Mouse (Mus musculus) frontal cortex, adult (tissue): ENCODE measurements at regions not wholly inside any gene's neighbourhood (a gene's known extent, or its start where the extent isn't known, plus 50 kb on each side); places are given as distances from the start of the nearest gene placed in this dataset.

ENCODE experiments used
- ATAC-seq: cut with Nextera tagmentation; 2 replicates; pipeline ENCODE4 v1.9.2; 2017; ENCODE audit warnings: mild to moderate bottlenecking, moderate library complexity, mixed read lengths; ENCODE audit not compliant: low TSS enrichment

DNA sequence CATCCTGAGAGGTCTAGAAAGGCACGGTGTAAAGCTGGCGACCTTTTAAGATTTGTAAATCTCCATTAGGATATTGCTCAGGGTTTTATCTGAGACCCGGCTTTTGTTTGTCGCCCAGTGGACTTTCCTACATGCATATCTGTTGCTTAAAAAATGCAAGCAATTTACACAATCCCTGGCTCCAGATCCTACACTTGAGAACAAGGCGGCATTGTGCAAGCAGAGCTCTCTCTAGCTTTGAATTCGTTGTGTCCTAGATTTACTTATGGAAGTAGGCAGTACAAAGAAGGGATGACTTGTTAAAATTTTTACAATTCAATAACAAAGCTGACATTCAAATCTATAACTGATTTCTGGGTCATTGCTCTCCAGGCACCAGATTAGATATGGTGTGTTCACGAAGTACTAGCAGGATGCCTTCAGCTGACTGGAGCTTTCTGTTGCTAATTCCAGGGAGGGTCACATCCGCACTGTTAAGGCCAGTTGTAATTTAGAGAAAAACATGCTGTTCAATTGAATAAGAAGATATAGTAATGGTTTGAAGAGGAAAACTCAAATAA, 62.2 kb upstream of the Teddm2 start:
- ATAC-seq, result peak; percentile 91

DNA sequence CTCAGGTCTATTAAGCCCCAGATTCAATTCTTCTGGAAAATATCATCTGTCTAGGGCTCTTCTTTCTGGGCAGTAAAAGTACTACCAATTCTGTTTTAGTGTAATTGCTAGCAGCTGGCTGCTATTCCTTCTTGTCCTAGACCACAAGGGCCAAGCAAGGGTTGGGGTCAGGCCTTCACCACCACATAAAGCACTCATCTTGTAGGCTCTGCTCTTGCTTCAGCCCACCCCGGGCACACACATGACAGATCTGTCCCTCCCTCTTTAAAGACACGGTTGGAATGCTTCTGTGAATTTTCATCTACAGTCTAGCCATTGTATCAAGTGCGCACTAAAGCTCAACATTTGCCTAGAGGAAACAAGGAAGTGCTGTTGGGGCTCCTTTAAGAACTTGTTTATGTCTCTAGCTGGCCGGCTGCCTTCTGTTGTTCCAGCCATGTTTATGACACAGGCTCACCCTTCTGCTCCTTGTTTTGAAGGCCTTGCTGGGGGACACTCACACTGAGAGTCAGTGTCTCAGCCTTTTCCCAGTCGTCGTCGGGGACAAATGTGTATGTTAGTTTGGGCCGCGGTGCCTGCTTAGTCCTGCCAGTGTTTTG, 63.8 kb upstream of the Teddm2 start:
- ATAC-seq, result no peak

DNA sequence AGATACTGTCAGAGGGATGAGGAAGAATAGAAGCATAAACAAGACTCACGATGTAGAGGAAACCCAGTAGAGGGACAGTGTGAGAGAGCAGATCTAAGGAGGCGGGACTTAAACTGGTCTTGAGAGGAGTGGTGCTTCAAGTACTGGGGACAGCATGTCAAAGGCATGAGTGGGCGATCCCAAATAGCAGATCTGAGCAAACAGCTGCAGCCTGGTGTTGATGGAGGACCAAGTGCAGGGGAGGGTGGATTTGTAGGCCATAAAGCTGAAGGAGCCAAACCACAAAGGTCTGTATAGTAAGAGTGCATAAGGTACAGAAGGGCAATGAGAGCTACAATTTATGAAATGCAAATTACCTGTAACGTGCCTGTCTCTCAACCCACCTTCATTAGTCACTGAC, 69.4 kb upstream of the Teddm2 start:
- no peak for ATAC-seq

DNA sequence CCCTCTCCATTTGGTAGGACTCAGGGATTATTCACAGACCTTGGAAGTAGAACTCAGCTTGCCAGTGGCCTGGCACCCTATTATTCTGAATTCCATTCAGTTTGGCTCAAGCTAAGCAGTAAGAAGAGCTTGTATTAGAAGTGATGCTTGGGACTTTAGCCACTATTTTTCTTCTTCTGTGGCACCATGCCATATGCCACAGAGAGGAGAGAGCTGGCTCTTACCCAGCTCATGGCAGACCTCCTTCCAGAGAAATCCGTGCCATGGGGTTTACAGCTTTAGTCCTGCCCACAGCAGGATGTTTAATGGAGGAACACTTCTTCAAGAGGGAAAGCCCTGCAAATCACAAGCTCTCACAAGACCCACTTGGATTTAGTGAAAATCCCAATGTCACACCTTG, 74.3 kb upstream of the Teddm2 start:
- ATAC-seq, result no peak

DNA sequence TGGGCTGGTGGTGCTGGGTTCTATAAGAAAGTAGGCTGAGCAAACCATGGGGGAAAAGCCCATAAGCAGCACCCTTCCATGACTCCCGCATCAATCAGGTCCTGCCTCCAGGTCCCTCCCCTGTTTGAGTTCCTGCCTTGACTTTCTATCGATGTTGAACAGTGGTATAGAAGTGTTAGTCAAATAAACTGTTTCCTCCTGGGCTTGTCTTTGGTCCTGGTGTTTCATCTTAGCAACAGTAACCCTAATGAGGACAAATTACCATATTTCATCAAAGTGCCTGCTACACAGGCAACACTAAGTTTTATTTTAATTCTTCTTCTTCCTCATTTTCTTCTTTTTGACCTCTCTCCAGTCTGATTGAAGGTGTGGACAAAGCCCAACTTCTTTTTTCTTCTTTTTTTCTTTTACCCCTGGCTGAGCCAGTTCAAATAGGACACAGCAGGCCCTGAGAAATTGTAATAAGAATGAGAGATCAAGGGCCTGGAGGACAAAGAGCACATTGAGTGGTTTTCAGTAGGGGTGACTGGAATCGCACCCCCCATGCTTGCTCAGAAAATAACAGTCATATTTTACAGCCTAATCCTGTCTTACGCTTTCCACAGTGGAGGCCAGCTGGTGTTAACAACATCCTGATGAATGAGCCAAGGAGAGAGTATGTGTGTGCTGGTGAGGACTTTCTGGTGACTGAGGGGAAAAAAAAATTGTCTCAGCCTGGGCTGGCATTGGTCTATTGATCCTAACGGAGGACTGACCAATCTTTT, 78.1 kb upstream of the Teddm2 start:
- ATAC-seq, result peak; percentile 26

DNA sequence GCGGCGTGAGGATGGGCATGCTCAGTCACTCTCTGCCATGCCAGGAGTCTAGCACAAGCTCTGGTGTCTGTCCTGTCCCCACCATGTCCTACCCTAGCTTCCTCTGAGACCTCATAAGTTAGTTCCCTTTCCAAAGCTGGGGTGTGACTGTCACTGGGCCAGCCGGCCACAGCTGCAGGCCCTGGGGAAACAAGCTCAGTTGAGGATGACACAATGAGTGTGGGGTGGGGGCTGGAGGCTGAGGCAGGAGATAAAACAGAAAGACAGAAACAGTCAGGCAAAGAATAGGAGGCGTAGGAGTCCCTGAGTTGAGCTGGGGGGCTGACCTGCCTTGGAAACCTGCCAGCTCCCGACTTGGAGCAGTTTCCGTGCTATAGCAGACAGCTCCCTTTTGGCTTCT, 80.9 kb upstream of the Teddm2 start:
- peak; percentile 75 for ATAC-seq

DNA sequence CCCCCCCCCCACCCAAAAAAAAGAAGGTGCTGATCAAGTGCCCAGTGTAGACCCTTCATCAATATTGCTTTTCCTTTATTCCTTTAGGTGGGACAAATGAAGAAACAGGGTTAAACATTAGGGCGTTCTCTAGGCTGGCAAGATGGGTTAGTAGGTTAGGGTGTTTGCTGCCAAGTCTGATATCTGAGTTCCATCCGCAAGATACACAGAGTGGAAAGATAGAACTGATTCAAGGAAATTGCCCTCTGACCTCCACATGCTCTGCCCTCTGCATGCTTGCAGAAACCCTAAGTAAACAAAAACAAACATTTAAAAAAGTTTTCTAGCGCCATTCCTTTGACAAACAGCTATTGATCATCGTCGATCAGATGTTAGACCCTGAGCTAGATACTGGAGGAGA, 85.6 kb upstream of the Teddm2 start:
- ATAC-seq, result no peak

DNA sequence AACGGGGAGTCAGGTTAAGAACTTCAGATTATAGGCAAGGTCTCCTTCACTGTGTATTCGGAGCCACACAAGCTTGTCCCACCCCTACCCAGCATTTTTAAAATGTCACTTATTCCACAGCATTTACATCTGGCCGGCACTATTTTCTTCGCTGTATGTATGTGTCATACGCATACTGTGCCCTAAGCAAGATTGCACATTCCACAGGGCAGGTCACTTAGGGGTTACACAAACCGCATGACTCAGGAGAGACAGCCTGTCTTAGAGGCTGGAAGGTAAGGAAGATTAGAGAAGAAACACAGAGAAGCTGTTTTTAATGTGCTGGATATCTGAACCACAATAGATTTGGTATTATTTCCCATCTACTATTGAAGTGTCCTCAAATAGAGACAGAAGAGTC, 86.6 kb upstream of the Teddm2 start:
- no peak for ATAC-seq

DNA sequence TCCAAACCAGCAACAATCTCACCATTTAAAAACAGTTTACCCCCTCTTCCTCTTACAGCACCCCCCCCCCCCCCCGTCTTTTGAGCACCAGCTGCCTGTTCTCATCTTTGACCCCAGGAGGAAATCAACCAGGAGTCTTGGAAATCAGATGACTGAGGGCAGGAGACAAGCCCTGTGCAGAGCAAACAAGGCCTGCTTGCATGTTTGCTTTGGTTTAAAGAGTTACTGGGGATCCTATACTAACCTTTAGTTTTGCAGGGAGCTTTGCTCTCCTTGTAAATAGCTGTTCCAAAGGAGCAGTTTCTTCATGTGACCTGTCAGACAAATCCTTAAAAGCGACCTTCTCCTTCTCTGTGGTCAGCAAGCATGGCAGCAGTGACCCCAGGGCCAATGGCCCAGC, 88.3 kb upstream of the Teddm2 start:
- ATAC-seq, result no peak

DNA sequence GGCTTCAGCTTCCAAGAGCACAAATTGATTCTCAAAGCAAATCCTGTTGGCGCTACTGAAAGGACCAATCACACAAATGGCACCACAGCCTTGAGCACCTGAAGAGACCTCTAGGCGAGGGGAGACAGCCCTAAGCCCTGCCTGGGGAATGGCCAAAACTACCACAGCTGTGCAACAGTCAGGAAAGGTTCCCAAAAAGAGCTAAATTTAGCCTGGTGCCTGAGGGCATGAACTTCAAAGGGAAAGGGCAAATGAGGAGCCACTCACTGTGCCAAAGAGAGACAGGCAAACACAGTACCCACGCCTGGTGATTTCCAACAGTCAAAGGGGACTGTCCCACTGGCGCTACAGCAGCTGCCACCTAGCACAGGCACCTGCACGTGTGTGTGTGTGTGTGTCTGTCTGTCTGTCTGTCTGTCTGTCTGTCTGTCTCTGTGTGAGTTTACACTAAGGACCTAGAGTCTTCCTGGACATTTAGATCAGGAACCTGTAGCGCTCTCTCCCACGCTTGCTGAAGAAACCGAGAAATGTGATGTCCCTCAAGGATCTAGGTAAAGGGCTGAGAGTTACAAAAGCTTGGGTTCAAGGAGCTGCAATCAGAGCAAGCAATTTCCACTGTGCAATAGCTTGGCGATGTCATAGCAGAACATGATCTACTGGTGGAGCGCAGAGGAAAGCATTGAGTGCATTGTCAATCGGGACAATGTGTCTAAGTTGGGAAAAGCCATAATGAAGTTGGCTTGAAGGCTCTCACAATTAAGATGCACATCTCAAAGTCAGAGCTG, 90.8 kb upstream of the Teddm2 start:
- no peak for ATAC-seq

DNA sequence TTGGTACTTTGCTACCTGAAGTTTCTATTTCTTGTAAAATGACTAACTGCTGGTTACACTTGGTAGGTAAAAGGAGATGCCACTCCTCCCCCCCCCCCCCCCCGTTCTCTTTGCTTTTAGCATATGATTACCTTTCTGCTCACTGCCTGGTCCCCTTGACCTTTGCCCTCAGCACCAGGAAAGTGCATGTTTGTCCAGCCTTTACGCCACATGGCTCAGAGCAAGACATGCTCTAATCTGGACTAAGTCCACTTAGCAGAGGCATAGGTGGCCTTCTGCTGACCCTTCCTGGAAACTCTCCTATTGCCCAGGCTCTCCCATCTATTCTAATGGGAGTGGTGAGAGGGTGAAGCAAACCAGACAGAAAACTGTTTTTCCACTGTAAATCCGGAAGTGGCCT, 92.4 kb upstream of the Teddm2 start:
- no peak for ATAC-seq

DNA sequence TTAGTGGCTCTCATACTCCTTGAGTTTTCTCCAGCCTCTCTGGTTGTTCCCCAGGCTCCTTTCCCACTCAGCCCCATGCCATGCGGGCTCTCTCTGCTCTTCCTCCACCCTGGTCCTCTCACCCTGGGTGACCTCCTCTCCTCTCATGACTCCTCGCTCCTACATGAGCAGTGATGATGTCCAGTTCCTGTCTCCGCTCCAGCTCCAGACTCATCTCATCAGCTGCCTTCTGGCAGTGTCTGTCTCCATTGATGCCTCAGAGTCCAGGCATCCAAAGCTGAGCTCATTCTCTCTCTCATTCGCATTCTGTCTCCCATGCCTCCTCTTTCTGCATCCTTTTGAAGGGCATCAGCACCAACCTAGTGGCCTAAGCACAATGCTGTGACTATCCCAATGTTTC, 94.8 kb upstream of the Teddm2 start:
- ATAC-seq, result peak; percentile 76

DNA sequence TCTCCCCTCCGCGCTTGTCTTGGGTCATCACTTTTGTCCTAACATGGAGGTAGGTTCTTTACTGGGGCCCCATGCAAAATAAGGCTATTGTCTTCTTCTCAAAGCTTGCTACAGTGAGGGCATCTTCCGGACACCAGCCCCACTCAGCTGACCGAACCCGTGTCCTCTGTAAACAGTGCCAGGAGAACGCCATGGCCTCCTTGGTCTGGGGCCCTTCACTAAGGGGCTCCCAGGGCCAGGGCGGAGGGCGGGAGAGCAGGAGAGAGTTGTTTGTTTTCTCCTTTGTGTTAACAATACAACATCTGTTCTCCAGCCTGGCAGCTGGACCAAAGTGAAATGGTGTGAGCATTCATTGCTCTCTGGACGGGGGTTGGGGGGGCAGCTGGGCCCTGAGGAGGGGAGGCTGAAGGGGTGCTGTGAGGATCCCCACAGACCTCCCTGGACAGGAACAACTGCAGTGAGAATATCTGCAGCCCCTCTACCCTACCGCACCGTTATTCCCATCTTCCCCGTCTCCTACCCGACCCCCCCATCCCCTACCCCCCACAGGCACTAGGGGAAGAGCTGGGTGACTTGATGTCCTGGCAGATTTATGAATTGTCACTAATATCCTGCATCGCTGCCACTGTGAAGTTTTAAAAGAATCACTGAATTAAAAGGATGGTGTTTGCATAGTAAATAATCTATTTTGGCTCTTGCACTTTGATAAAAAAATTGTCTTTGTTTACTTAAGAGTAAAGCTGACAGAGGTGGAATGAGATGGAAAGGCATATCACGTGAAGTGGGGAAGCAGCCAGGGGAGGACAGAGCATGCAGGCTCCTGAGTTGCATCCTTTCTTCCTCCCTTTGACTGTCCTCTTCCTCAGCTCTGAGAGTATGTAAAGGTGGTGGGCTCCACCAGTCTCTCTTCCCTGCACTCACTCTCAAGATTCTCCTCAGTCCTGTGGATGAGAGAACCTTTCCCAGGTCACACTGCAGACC, 97.5 kb upstream of the Teddm2 start:
- ATAC-seq, result peak; percentile 72

DNA sequence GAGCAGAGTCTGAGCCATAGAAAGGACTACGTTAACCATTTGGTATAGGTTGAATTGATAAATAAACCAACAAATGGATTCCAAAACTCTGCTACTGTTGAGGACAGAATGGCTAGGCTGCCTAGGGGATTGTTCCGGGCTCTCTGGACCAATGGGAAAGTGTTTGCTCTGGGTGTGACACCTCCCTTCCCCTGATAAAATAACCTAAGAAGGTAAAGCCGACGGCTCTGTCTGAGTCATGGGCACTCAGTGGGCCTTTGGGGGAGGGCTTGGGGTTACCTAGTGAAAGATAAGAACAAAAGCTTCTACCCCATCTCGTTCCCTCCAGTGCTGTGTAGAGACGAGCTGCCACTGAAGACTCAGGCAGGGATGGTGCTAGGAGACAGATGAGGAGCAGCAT, 99.7 kb upstream of the Teddm2 start:
- ATAC-seq, result no peak

DNA sequence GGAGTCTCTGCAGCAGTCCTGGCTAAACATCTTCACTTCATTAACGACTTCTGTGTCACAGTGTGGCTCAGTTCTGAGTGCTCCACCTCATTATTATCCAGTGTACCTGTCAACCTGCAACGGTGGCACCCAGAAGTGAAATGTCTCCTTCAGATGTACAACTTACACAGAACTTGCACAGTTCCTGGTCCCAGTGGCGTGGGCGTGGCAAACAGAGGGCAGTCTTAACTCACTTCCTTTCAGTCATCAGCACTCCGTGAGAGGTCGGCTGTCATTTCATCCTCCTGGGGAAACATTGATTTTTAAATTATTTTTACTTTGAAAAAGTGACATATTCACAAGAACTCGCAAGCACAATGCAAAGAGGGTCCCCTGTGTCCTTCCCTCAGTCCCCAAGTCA, 103.6 kb upstream of the Teddm2 start:
- ATAC-seq, result no peak

DNA sequence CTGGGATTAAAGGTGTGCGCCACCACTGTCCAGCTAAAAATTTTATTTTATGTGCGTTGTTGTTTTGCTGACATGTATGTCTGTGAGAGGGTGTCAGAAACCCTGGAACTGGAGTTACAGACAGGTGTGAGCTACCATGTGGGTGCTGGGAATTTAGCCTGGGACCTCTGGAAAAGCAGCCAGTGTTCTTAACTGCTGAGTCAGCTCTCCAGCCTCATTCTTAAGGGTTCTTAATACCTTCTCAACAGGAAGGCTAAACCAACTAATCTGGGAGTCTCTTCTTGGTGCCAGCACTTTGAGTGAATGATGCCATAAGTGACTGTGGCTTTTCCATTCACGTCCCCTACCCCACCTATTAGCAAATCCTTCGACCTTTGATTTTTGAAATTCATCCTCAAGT, 104.6 kb upstream of the Teddm2 start:
- ATAC-seq, result no peak

DNA sequence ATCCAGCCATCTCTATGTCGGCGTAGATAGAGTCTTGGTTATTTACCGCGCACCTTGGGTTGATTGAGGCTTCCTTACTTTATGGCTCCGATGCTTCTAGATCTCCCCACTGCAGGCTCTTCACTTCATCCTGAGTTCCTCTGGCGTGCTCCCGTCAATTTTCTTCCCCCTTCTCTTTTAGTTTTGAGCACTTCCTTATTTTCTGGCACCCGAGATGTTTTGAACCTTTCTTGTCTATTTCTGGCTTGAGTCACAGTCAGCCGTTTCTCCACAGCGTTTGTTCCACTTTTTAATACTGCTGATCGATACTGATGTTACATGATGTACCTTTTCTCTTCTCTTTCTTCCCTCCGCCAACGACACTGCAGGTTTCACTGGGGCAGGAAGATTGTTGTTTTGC, 106.0 kb upstream of the Teddm2 start:
- no peak for ATAC-seq

DNA sequence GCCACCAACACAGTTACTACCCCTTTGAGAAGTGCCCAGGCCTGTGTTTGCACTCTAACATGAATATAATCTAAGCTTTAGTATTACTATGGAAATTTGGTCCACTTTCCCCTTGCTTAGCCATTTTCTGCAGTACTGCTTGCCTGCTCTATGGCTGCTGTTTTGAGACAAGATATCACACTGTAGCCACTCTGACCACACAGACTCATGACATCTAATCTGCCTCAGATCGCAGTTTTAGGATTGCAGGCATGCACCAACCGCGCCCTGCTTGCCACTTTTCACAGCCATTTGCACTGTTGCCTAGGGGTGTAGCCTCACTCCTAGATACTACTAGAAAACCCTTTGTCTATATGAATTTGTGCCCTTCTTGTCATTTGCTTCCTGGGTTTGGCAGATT, 107.4 kb upstream of the Teddm2 start:
- no peak for ATAC-seq

DNA sequence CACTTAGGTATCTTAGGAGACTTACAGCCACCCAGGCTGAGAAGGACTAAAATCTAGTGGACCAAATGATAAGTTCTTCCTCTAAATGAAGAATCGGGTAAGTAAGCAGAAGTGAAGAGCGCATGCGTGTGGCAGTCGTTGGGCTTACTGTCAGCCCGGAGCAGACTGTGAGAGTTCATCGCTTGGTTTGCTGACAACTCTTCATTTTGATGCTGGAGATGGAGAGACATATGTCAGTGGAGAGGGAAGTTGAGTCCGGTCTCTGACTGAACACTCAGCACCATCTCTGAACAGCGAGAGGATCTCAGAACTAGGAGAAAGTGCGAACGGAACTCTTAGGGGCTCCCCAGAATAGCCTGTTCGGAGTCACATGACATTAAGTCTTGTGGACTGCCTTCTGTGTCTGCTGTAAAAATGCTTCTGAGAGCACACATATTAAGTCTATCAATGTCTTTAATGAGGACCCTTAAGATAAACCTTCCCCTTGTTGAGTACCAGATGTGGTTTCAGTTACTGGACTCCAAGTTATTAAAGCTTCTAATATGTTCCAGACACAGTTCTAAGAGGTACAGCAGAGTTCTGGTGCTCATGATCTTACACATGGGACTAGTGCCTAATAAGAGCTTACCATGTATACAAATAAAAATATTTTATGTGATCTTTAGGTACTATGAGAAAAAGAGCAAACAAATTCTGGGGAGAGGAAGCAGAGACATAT, 108.7 kb upstream of the Teddm2 start:
- no peak for ATAC-seq

DNA sequence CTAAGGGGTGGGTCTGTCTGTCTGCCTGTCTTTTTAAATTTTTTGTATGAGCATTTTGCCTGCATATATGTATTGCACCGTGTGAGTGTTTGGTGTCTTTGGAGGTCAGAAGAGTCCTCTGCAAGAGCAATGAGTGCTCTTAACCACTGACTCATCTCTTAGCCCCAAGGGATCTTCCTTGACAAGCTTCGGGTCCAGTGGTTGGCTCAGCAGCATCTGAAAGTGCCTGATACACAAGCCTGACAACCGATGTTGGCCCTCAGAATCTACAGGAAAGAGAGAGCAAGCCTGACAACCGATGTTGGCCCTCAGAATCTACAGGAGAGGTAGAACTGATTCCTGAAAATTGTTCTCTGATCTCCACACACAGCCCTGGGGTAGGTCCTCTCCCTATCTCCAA, 110.7 kb upstream of the Teddm2 start:
- no peak for ATAC-seq

DNA sequence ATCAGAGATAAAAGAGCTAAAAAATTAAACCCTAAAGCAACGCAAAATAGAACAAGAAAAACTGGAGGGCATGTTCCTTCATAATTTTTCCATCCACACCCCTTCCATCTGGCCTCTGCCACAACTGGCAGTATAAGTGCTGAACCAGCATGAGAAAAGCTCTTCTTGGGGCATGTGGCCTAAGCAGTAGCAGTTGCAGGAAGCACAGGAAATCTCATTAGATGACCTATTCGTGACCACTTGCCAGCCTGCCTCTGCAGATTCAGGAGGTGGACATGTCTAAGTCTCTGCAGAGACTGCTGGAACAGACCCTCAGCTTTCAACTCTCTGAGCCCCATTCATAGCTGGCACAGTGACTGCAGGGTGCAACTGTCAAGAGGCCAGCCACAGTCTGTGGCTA, 116.5 kb upstream of the Teddm2 start:
- no peak for ATAC-seq
